Mouse (Mus musculus): ENCODE data around the gene Cacnb3. TPM values are rescaled to one million over a fixed set of nuclear protein-coding genes. Genes with fewer than 3 reads are reported as not detected.

The Cacnb3 gene
- total and polyA plus RNA-seq, 2 experiments from 2014 or later: 139 to 191 TPM

GRCm38 (mm10) chr15:98645057-98646026, 14.7 kb downstream of the Cacnb3 start:
- Histone ChIP-seq H3K36me3 (ENCODE audit: insufficient read depth) (peaks cover 98% of the 10 kb centered on the region), H3K9ac (no peak overlapping the region), H3K4me3 (ENCODE audit: low read depth, low read length) (no peak overlapping the region), H3K9me3 (ENCODE audit: low read length) (no peaks in the 10 kb centered on the region), H3K27me3 (ENCODE audit: insufficient read depth, low read length) (no peaks in the 10 kb centered on the region), H3K4me2 (ENCODE audit: low read depth) (no peak overlapping the region), H3K4me1 (ENCODE audit: insufficient read depth) (no peaks in the 10 kb centered on the region), H3K27ac (ENCODE audit: low read depth, low read length) (no peak overlapping the region)
- 88% methylated on average over 24 of the region's 24 CpGs for WGBS
- ATAC-seq: no peak
- TF ChIP-seq CTCF (IDR thresholded peaks at IDR 0.05; ENCODE audit: low read depth): no peak
- DNase-seq: no peak

GRCm38 (mm10) chr15:98646737-98647136, 16.1 kb downstream of the Cacnb3 start:
- no peak overlapping the region for H3K4me2 ChIP-seq (ENCODE audit: low read depth)
- DNase-seq: no peak
- no peaks in the 10 kb centered on the region for H3K4me1 ChIP-seq (ENCODE audit: insufficient read depth)
- H3K4me3 ChIP-seq (ENCODE audit: low read depth, low read length): no peak overlapping the region
- TF ChIP-seq CTCF (IDR thresholded peaks at IDR 0.05; ENCODE audit: low read depth): no peak
- no peaks in the 10 kb centered on the region for H3K27me3 ChIP-seq (ENCODE audit: insufficient read depth, low read length)
- H3K36me3 ChIP-seq (ENCODE audit: insufficient read depth): peaks cover 98% of the 10 kb centered on the region
- H3K27ac ChIP-seq (ENCODE audit: low read depth, low read length): 0 out of 2 replicates have a peak overlapping the region, but pooled peaks have one; percentile 21
- H3K9me3 ChIP-seq (ENCODE audit: low read length): no peaks in the 10 kb centered on the region
- no peak overlapping the region for H3K9ac ChIP-seq
- ATAC-seq: no peak; the same call in 1 of the 2 replicates
- WGBS: 77% methylated on average over 8 of the region's 8 CpGs

- DNase-seq (no peak), ATAC-seq (no peak)
Observed at GRCm38 (mm10) chr15:98647308-98647707, 16.7 kb downstream of the Cacnb3 start.

GRCm38 (mm10) chr15:98648071-98648470, 17.4 kb downstream of the Cacnb3 start:
- H3K9me3 ChIP-seq (ENCODE audit: low read length): no peaks in the 10 kb centered on the region
- H3K4me3 ChIP-seq (ENCODE audit: low read depth, low read length): no peak overlapping the region
- peak; percentile 49 for DNase-seq
- no peak for TF ChIP-seq CTCF (IDR thresholded peaks at IDR 0.05; ENCODE audit: low read depth)
- peak; percentile 24; the same call in 1 of the 2 replicates for ATAC-seq
- H3K27ac ChIP-seq (ENCODE audit: low read depth, low read length): no peak overlapping the region
- no peak overlapping the region for H3K4me2 ChIP-seq (ENCODE audit: low read depth)
- no peaks in the 10 kb centered on the region for H3K27me3 ChIP-seq (ENCODE audit: insufficient read depth, low read length)
- H3K9ac ChIP-seq: no peak overlapping the region
- WGBS: 84% methylated on average over 3 of the region's 3 CpGs
- H3K4me1 ChIP-seq (ENCODE audit: insufficient read depth): no peaks in the 10 kb centered on the region
- H3K36me3 ChIP-seq (ENCODE audit: insufficient read depth): peaks cover 98% of the 10 kb centered on the region

More at GRCm38 (mm10) chr15:98647308-98647707, 16.7 kb downstream of the Cacnb3 start:
- Histone ChIP-seq H3K9ac (no peak overlapping the region), H3K27ac (ENCODE audit: low read depth, low read length) (peak overlapping the region; percentile 21; the same call in 1 of the 2 replicates), H3K4me2 (ENCODE audit: low read depth) (no peak overlapping the region), H3K27me3 (ENCODE audit: insufficient read depth, low read length) (no peaks in the 10 kb centered on the region), H3K4me3 (ENCODE audit: low read depth, low read length) (no peak overlapping the region), H3K36me3 (ENCODE audit: insufficient read depth) (peaks cover 98% of the 10 kb centered on the region), H3K4me1 (ENCODE audit: insufficient read depth) (no peaks in the 10 kb centered on the region), H3K9me3 (ENCODE audit: low read length) (no peaks in the 10 kb centered on the region)
- no peak for TF ChIP-seq CTCF (IDR thresholded peaks at IDR 0.05; ENCODE audit: low read depth)
- WGBS: 88% methylated on average over 10 of the region's 10 CpGs

GRCm38 (mm10) chr15:98651431-98651830, 20.8 kb downstream of the Cacnb3 start:
- 91% methylated on average over 15 of the region's 15 CpGs for WGBS
- no peak for TF ChIP-seq CTCF (IDR thresholded peaks at IDR 0.05; ENCODE audit: low read depth)
- H3K9me3 ChIP-seq (ENCODE audit: low read length): no peaks in the 10 kb centered on the region
- no peaks in the 10 kb centered on the region for H3K4me1 ChIP-seq (ENCODE audit: insufficient read depth)
- ATAC-seq (no peak), DNase-seq (no peak)
- no peak overlapping the region for H3K4me2 ChIP-seq (ENCODE audit: low read depth)
- no peak overlapping the region for H3K4me3 ChIP-seq (ENCODE audit: low read depth, low read length)
- no peaks in the 10 kb centered on the region for H3K27me3 ChIP-seq (ENCODE audit: insufficient read depth, low read length)
- peaks cover 93% of the 10 kb centered on the region for H3K36me3 ChIP-seq (ENCODE audit: insufficient read depth)
- H3K27ac ChIP-seq (ENCODE audit: low read depth, low read length): no peak overlapping the region
- H3K9ac ChIP-seq: no peak overlapping the region

- Histone ChIP-seq H3K27ac (ENCODE audit: low read depth, low read length) (no peak overlapping the region), H3K9ac (no peak overlapping the region), H3K4me3 (ENCODE audit: low read depth, low read length) (no peak overlapping the region), H3K4me2 (ENCODE audit: low read depth) (no peak overlapping the region), H3K4me1 (ENCODE audit: insufficient read depth) (no peaks in the 10 kb centered on the region), H3K36me3 (ENCODE audit: insufficient read depth) (peaks cover 93% of the 10 kb centered on the region), H3K27me3 (ENCODE audit: insufficient read depth, low read length) (no peaks in the 10 kb centered on the region), H3K9me3 (ENCODE audit: low read length) (no peaks in the 10 kb centered on the region)
- WGBS: 91% methylated on average over 8 of the region's 8 CpGs
- ATAC-seq (no peak), DNase-seq (no peak)
- TF ChIP-seq CTCF (IDR thresholded peaks at IDR 0.05; ENCODE audit: low read depth): no peak
Observed at GRCm38 (mm10) chr15:98652174-98652573, 21.5 kb downstream of the Cacnb3 start.
